8 mouse cellular contexts compared by ENCODE assay signal in the genomic region with DNA sequence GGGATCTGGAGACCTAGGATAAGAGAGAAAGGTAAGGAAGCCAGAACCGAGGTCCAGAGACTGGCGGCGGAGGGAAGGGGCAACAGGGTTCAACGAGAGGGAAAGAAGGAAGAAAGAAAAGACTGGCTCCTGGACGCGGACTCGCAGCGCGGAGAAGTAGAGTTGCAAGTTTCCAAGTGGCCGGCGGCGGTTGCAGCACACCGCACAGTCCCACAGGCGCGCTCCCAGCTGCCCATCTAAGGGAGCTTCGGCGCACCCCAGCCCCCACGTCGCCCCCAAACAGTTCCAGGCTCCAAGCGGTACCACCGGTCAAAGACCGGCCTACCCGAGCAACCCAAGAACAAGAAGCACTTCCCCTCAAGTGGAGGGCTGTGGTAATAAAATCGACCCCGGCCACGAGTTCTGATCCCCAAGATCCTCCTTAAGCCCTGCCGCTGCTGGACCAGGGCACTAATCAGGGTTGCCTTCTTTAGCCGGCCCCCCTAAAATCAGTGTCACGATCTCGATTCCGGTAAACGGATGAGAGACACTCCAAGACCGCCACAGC. TPM values are rescaled to one million over a fixed set of nuclear protein-coding genes. Genes with fewer than 3 reads are reported as not detected.
DNase-seq lines count a peak whose midpoint lies in the region; ATAC-seq and TF ChIP-seq lines count a peak whose summit lies in the region.

No protein-coding gene starts in this region.

- H3K9ac ChIP-seq in kidney, embryonic 14.5 days (ENCODE audit: low read depth, low read length): peak overlapping the region; percentile 70
- H3K9ac ChIP-seq in limb, embryonic 13.5 days: peak overlapping the region; percentile 95

- TF ChIP-seq CTCF in brain, embryonic 14.5 days (IDR thresholded peaks at IDR 0.05; ENCODE audit: borderline replicate concordance, extremely low read depth, insufficient read depth, insufficient read length): no peak
- TF ChIP-seq CTCF in olfactory bulb, adult 2 months (IDR thresholded peaks at IDR 0.05; ENCODE audit: insufficient read depth, low read depth, low read length): no peak

- peak overlapping the region; percentile 59 for H3K4me3 ChIP-seq in kidney, embryonic 14.5 days (ENCODE audit: low read length)
- H3K4me3 ChIP-seq in heart, embryonic 10.5 days: peak overlapping the region; percentile 68
- peak overlapping the region; percentile 78 for H3K4me3 ChIP-seq in limb, embryonic 13.5 days
- peak overlapping the region; percentile 47 for H3K4me3 ChIP-seq in olfactory bulb, adult 2 months (ENCODE audit: insufficient read depth, low read depth, low read length)

- DNase-seq in kidney, adult 18-20 months: no peak
- DNase-seq in brain, embryonic 14.5 days (ENCODE audit: low read depth): peak; percentile 54
- peak; percentile 79 for DNase-seq in heart, embryonic 10.5 days (ENCODE audit: low spot score)
- DNase-seq in yolk sac, embryonic 10.5 days (ENCODE audit: low spot score): no peak
- DNase-seq in spleen, adult 18-20 months: no peak

- H3K4me1 ChIP-seq in kidney, embryonic 14.5 days (ENCODE audit: control insufficient read depth, insufficient read depth, low read length): peaks cover 15% of the 10 kb centered on the region
- H3K4me1 ChIP-seq in heart, embryonic 10.5 days: peaks cover 46% of the 10 kb centered on the region
- peaks cover 60% of the 10 kb centered on the region for H3K4me1 ChIP-seq in limb, embryonic 13.5 days
- H3K4me1 ChIP-seq in olfactory bulb, adult 2 months (ENCODE audit: control insufficient read depth, insufficient read depth, low read length): peaks cover 28% of the 10 kb centered on the region

- H3K4me2 ChIP-seq in kidney, embryonic 14.5 days (replicated peaks; ENCODE audit: low read depth, low read length): peak overlapping the region; percentile 57
- H3K4me2 ChIP-seq in limb, embryonic 13.5 days (replicated peaks): peak overlapping the region; percentile 84

- 0 out of 2 replicates have a peak, but pooled peaks have one; percentile 5 for ATAC-seq in kidney, embryonic 14.5 days (ENCODE audit: low FRiP score, low TSS enrichment)
- no peak for ATAC-seq in limb, embryonic 13.5 days (ENCODE audit: low FRiP score, low read depth)

- under 1% methylated on average over 33 of the region's 33 CpGs for WGBS in kidney, embryonic 14.5 days
- under 1% methylated on average over 33 of the region's 33 CpGs for WGBS in heart, embryonic 10.5 days
- under 1% methylated on average over 33 of the region's 33 CpGs for WGBS in limb, embryonic 13.5 days
- WGBS in olfactory bulb, adult 2 months: 2% methylated on average over 33 of the region's 33 CpGs

- H3K27me3 ChIP-seq in kidney, embryonic 14.5 days (ENCODE audit: control insufficient read depth, insufficient read depth, low read length): peaks cover 15% of the 10 kb centered on the region
- peaks cover 49% of the 10 kb centered on the region for H3K27me3 ChIP-seq in heart, embryonic 10.5 days (ENCODE audit: insufficient read depth, poor library complexity, severe bottlenecking)
- no peaks in the 10 kb centered on the region for H3K27me3 ChIP-seq in limb, embryonic 13.5 days

- peak overlapping the region; percentile 84 for H3K27ac ChIP-seq in kidney, embryonic 14.5 days (ENCODE audit: low read depth, low read length)
- peak overlapping the region; percentile 87 for H3K27ac ChIP-seq in heart, embryonic 10.5 days
- H3K27ac ChIP-seq in limb, embryonic 13.5 days: peak overlapping the region; percentile 97
- H3K27ac ChIP-seq in olfactory bulb, adult 2 months (ENCODE audit: insufficient read depth, low read depth, low read length): no peak overlapping the region

- no peak for TF ChIP-seq POLR2A in brain, embryonic 14.5 days (IDR thresholded peaks at IDR 0.05; ENCODE audit: borderline replicate concordance, extremely low read depth, insufficient read depth, insufficient read length, poor library complexity, severe bottlenecking)
- TF ChIP-seq POLR2A in olfactory bulb, adult 2 months (IDR thresholded peaks at IDR 0.05; ENCODE audit: insufficient read depth, low read depth, low read length): no peak

- H3K36me3 ChIP-seq in kidney, embryonic 14.5 days (ENCODE audit: control insufficient read depth, insufficient read depth, low read length): no peaks in the 10 kb centered on the region
- H3K36me3 ChIP-seq in heart, embryonic 10.5 days: no peaks in the 10 kb centered on the region
- no peaks in the 10 kb centered on the region for H3K36me3 ChIP-seq in limb, embryonic 13.5 days

- H3K9me3 ChIP-seq in kidney, embryonic 14.5 days (ENCODE audit: control insufficient read depth, low read length): no peaks in the 10 kb centered on the region
- H3K9me3 ChIP-seq in heart, embryonic 10.5 days: no peaks in the 10 kb centered on the region
- H3K9me3 ChIP-seq in limb, embryonic 13.5 days: no peaks in the 10 kb centered on the region

RNA-seq across cellular contexts. Expression of a gene that starts 0.7 kb away (rescaled TPM):
- 8.2 and 10.3 TPM in 2 replicates for polyA plus RNA-seq in kidney, embryonic 14.5 days (2014; fragmentation: Nextera tagmentation; extraction: Ambion mirVana)
- polyA plus RNA-seq in brain, embryonic 14.5 days (2012; rRNA removed): 6.4 and 8.3 TPM in 2 replicates
- polyA plus RNA-seq in heart, embryonic 10.5 days (2016; fragmentation: Nextera tagmentation; extraction: Ambion mirVana): 2.2 and 7.5 TPM in 2 replicates
- polyA plus RNA-seq in limb, embryonic 13.5 days (2015; fragmentation: Nextera tagmentation; extraction: Ambion mirVana): 17.7 and 18.2 TPM in 2 replicates
- polyA plus RNA-seq in olfactory bulb, adult 2 months (2012; ENCODE audit: insufficient read depth, insufficient read length, low replicate concordance, missing spikeins): not detected in 2 replicates

Comparison
In these comparisons a context has a peak if more than half of its experiments do, and no peak if none do; other contexts are left out.
1. DNase-seq: peak in brain, embryonic 14.5 days (single experiment) and heart, embryonic 10.5 days (single experiment); none in kidney, adult 18-20 months (single experiment), yolk sac, embryonic 10.5 days (single experiment) and spleen, adult 18-20 months (0 of 2).
2. Peak in every context shown above with its lines, with median percentiles within 50 percentile points of each other: H3K4me3 ChIP-seq.